Mouse (Mus musculus) layer of hippocampus, postnatal 25 days (tissue): ENCODE results near the gene Cmah. TPM values are rescaled to one million over a fixed set of nuclear protein-coding genes. Genes with fewer than 3 reads are reported as not detected.
A peak's percentile ranks its signal among the peaks of the same experiment; 100 is the strongest.

Experiments used
- DNase-seq, 2 experiments: peaks; one replicate each; pipeline ENCODE4 v3.0.0; 2022; ENCODE audit warnings: mixed read lengths in 2 of 2, low spot score in 1 of 2; ENCODE audit errors: extremely low spot score in 1 of 2
- total RNA-seq, 2 experiments: library from RNA; stranded (reverse); gene quantifications; 2 replicates each; pipeline ENCODE4 v1.2.3; 2021

The Cmah gene
- total RNA-seq, 2 experiments from 2014 or later = 0.44 to 0.70 TPM

DNA sequence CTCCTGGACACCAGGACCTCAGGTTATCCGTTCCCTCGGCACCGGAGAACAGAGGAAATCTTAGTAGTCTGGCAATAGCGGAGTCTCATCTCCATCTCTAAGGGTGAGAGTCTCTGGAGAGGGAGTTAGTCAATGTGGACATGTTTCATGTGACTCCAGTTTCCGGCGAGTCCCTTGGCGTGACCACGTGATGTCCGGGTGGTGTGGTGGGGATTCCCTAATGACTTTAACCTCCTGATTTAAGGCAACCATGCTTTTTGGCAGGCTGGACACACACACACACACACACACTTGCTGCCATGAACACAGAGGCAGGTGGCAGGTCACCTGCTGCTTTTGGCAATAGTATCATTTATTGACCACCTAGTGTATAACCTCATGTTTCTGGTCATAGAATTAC, 138.8 kb downstream of the Cmah start:
- DNase-seq = no peak

DNA sequence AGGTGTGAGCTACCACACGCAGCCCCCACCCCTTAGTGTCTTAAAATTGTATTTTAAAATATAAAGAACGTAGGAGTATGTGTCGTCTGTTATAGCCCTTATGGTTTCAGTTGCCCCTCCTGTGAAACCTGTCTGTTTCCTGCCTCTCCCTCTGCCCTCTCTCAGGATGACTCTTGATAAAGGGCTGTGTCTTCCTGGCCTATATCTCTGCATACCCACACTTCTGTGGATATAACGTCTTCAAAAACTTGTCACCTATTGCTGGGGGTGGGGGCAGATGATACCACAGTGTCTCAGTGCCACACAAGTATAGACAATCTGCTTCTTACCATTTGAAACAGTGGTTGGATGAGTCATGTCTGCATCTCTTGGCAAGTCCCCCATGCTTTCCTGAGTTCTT, 140.6 kb downstream of the Cmah start:
- no peak for DNase-seq

DNA sequence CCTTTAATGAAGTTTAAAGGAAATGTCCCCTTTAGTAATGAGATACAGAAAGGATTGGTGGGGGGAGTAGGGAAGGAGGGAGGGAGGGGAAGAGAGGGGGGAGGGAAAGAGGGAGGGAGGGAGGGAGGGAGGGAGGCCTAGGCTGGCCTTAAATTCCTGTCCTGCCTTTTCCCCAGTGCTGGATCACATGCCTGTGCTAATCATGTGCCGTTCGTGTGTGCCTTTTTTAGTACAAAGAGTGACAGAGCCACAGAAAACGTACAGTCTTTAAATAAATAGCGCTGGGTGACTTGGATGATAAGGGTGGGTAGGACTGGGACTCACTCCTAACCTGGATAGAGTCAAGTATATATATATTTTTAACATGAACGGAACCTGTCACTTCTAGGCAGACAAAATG, 150.4 kb downstream of the Cmah start:
- no peak for DNase-seq

DNA sequence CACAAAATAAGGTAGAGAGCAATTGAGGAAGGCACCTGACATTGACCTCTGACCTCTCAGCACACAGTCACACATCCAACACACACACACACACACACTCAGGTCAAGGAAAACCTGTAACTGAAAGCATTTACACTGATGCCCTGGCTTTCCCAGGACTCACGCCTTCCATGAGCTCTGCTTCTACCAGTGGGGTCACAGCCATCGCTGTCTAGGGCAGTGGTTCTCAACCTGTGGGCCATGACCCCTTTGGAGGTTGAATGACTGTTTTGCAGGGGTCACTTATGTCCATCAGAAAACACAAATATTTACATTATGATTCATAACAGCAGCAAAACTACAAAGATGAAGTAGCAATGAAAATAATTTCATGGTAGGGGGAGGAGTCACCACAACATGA, 152.3 kb downstream of the Cmah start:
- no peak for DNase-seq

DNA sequence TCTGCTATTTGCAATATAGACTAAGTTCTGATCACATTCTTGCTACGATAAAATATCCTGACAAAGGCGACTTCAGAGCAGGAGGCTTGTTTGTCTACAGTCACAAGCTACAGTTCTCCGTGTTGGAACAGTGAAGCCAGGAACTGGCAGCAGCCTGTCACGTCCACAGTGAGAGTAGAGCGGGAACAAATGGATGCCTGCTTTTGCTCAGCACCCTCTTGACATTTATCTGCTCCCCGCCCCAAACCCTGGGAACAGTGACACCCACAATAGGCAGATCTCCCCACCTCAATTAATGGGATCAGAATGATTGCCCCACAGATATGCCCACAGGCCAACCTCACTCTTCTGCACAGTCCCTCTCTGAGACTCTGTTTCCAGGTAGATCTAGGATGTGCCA, 153.6 kb downstream of the Cmah start:
- DNase-seq = no peak

DNA sequence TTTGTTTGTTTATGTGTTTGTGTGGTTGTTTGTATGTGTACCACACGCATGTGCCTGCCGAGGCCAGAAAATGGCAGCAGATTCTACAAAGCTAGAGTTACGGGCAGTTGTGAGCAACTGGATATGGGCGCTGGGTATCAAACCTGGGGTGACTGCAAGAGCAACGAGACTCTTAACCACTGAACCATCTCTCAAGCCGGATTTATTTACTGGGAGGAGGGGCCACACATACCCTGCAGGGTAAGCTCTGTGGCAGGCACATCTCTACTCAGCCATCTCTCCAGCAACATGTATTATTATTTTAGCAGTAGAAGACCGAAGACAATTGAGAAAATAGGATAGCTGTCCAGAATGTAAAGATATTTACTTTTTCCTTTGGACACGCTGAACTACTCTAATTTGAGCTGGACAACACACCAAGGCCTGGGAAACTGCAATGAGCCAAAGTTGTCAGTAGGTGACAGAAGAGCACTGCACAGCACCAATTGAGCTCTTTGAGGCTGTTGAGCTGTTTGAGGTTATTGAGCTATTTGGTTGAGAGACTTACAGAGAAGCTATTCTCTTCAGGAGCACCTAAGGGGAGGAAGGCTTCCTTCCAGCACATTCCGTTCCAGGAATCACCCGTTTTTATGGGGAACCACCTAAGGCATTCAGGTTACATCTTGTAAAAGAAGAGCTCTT, 154.6 kb downstream of the Cmah start:
- peak; percentile 30 to 51 for DNase-seq

DNA sequence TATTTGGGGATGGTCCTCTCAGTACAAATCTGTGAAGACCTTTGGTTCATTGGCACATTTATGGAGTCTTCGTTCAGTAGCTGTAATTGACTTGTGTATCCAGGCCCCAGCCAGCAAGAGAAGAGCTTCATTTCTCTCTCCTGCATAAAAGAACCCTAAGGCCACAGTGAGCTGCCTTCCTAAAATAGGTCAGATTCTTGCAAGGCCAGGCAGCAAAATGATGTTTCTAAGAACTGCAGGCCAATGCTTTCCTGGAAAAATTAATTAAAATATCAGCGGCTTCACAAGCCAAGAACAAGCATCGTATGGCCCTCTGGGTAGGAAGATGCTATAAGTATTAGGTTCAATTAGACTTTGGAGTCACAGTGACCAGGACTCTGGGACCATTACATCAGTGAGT, 156.5 kb downstream of the Cmah start:
- DNase-seq = no peak

DNA sequence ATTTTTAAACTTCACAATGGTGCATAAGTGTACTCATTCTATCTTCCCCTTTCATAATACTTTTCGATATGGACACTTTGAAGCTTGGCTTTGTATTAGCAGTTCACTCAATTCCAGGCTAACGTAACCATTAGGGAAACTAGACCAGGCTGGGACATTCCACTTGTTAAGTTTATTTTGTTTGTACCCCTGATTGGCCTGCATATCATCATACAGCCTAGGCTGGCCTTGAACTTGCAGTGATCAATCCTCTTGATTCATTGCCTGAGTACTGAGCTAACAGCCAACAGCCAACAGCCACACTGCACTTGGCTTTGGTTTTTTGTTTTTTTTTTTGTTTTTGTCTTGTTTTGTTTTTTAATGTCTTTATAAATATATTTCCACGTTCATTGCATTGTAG, 157.6 kb downstream of the Cmah start:
- DNase-seq = no peak

DNA sequence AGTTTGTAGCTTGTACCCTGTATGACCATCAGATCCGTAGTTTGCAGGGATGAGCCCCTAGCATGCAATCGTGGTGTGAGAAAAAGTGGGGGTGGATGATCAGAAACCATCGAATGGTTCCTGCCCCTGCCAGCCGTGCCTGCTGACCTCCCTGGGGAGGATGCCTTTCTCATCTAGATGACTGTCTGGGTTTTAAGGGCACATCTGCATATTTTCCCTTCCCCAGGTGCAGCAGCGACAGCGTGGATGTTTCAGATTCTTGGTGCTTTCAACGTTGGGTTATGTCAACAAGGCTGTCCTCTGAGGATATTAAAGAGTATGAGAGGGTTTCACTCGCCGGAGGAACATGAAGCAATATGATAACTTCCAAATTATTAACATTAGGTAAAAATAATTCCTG, 158.8 kb downstream of the Cmah start:
- DNase-seq = no peak

DNA sequence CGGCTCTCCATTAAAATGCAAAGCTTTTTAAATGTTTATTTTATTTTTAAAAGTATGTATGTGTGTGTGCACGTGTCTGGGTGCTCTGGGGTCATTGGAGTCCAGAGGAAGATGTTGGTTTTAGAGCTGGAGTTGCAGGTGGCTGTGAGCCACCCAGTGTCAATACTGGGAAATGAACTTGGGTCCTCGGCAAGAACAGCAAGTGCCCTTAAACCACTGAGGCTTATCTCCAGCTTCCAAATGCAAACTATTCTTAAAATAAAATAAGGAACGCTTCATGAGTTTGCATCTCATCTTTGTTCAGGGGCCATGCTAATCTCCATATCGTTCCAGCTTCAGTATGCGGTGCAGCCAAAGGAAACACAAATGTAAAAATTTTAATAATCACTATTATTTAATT, 159.2 kb downstream of the Cmah start:
- no peak for DNase-seq

DNA sequence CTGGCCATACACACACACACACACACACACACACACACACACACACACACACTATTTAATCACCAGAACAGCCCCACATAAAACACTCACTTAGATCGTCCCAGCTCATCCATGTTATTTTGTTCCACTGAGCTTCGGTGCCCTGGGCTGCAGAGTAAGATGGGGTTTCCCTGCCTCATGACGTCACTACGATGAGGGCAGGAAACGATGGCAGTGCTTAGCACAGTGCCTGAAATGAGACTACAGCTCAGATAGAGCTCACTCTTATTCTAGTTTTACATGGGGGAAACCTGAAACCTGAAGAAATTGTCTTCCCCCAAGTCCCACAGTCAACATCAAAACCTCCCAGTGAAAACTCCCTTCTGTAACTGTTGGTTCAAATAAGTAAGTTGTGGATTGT, 159.9 kb downstream of the Cmah start:
- DNase-seq = no peak

DNA sequence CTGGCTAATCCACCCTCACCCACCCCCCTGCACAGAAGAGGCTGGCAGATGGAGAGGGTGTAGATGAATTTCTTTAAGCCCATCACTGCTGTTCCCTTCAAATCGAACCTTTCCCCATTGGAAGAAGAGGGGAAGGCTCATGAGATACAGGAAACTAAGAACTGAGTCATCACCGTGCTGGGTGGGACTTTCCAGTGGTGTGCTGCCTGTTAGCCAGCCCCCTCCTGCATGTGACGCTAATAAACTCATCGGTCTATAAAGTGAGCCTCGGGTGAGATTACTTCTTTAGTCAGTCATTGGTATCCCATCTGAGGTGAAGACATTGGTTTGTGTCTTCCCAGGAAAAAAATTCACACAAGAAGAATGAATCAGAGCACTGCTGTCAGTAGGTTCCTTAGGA, 160.3 kb downstream of the Cmah start:
- DNase-seq = no peak

DNA sequence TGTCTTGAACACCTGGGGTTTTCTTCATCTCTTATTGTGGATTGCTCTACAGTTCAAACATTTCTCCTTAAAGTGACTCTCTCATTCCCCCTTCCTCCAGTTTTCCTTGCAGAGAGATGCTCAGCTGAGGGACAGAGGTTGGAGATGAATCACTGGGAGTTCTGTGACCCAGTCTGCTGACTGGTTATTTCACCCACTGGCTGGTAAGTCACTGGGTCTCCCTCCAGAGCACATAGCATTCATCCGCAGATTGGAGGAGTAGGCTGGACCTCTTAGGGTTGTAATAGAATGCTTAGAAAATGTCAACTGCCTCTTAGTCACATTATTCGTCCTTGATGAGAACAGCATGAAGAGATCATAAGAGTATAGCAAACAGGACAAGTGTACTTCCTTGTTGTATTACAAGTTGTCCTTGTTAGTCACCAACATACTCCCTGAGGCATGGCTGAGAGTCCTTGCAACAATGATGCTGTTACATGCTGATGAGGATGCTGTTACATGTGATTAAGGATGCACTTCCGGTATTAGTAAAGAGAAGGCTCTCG, 161.4 kb downstream of the Cmah start:
- no peak for DNase-seq

DNA sequence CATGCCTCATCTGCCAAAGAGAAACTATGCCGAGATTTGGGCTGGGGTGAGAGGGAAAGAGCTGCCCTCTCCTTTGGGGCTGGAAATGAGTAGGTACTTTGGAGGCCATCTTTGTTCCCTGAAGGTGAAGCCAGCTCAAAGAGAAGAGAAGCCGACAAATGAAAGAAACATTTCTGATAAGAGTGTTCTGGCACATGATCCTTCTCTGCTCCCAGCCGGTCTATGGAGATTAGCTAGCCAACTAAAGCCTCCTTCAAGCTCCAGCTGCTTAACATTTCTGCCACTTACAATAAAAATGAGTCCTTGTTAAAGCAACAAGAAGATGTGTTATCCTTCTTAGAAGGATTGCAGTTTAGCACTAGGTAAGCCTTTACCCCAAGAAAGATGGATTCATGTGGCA, 162.3 kb downstream of the Cmah start:
- no peak for DNase-seq

DNA sequence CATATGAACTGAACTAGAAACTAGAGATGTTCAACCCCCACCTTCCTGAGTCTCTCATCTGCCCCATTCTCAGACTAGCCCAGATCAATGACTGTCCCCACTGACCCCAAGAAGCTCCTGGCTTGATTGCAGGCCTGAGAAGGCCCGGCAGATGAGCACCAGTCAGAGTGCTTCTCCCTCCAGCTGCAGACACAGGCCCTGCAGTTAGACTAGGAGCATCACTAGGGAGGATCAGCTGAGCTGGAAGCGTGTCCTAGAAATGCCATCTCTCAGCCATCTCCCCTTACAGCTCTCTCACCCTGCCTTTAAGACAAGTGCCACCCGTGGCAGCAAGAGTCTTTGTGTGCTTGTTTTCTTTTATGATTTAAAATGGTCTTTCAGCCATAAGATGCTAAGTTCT, 162.8 kb downstream of the Cmah start:
- no peak for DNase-seq

DNA sequence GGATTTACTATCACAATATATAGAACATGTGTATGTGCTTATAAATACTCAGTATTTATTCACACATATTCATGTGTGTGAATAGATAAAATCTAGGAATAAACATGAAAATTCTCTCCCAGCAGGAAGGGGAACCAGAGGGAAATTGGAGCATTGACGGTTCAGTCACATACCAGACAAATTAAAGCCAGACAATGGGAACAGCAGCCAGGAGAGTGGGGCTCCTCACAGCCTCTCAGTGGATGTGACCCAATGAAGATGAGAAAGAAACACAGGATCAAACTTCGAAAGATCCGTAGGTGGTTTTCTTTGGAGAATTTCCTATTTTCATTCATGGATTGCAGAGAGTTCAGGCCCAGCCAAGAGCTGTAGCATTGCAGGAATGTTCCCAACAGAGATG, 163.9 kb downstream of the Cmah start:
- no peak for DNase-seq

DNA sequence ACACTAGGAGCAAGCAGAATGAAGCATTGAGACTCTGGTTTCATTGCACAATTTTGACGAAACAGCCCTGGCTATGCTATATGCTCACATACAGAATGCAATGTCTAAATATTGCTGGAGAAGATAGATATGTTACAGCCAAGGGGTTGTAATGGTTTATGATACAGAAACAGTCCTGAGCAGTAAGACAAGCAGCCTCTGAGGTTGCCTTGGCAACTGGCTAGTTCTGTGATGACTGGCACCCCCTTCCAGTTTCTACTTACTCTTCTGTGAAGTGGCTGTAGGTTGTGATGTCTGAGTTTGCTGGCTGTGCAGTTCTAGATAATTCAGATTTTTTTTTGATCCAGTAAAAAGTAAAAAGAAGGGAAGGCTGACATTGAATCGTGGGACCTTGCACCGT, 166.6 kb downstream of the Cmah start:
- DNase-seq = no peak

DNA sequence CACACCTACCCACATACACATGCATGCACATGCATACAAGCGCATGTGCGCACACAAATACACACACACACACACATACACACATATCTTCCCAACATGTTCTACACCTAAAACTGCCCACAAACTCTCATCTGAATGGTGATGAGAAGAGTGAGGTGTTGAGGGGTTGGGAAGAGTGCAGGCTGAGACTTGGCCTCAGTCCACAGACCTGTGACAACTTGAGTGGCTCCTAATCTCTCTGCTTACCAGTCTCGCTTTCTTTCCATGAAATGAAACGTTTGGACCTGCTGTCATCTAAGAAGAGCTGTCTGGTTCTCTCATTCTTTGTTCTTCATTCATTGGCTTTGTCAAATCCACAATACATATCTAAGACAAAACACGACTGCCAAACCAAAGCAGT, 169.1 kb downstream of the Cmah start:
- no peak for DNase-seq

DNA sequence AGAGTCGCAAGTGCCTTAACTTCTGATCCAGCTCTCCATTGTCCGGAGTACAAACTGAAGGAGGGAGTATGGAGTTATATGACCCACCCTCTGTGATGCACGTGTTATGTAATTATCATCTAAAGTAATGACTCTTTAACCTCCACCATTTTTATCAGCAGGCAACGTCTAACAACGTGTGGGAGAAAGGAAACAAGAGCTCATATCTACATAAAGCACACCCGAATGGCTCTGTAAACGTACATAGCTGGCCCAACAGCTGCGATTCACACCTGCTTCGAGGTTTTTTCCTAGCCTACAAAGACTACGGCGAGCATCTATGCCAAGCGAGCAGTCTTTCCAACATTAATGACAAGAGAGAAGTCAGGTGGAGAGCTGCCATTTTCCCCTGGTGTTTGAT, 169.8 kb downstream of the Cmah start:
- no peak for DNase-seq

DNA sequence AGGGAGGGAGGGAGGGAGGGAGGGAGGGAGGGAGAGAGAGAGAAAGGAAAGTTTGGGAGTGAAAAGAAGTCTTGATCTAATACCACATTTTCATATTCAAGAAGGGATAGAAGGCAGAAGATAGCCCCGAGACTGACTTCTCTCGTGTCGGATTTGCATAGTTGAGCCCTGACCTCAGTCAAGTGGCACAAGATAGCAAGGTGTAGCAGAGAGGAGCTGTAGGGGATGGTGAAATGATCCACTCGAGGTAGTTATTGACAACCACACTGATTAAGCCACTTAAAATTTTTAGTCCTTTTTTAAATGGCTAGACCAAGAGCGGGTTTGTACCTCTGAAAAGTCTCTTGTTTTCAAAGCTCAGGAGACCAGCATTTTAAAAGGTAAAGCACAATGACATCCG, 171.1 kb downstream of the Cmah start:
- no peak for DNase-seq

DNA sequence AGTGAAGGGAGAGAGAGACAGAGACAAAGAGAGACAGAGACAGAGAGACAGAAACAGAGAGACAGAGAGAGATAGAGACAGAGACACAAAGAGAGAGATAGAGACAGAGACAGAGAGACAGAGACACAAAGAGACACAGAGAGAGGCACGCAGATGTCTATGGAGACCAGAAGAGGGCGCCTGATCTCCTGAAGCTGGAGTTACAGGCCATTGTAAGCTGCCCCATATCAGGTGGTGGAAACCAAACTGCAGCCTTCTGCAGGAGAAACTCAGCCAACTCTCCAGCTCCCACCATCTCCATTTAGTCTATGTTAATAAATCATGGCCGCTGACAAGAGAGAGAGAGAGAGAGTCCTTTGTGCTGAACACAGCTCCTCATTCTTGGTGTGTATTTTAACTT, 172.3 kb downstream of the Cmah start:
- DNase-seq = peak in 1 of 2 experiments; percentile 21

DNA sequence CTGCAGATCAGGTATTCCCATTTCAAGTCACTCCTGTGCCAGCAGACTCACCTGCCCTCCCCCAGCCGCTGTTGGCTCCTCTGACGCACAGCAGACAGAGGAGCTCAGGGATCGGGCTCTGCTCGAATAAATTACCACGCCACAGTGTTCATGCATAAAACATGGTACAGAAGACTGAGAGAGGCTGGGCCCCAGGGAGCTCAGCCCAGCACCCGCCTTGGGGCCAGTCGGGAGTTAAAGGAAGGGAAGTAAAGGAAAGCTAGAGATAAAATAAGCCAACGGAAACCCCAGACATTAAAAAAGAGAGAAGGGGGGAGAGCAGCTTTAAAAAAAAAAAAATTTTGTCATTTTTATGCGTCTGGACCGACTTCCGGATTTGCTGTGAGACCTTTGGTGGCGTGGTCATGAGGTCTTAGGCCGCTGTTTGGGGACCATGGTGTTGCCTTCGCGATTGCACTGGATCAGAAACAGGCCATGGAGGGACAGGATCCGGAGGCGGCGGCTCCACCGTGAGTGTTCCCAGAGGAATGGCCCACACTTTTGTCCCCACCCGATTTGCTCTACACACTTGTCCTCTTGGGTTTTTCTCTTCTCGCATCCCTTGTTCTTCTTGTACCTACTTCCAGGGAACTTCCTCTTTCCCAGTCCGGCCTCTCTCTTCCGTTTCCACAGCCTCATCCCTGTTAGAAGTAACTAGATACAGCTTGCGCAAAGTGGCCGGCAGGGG, 174.1 kb downstream of the Cmah start:
- DNase-seq = no peak
